Mouse (Mus musculus): ENCODE data around the gene Cd59a.

DNA sequence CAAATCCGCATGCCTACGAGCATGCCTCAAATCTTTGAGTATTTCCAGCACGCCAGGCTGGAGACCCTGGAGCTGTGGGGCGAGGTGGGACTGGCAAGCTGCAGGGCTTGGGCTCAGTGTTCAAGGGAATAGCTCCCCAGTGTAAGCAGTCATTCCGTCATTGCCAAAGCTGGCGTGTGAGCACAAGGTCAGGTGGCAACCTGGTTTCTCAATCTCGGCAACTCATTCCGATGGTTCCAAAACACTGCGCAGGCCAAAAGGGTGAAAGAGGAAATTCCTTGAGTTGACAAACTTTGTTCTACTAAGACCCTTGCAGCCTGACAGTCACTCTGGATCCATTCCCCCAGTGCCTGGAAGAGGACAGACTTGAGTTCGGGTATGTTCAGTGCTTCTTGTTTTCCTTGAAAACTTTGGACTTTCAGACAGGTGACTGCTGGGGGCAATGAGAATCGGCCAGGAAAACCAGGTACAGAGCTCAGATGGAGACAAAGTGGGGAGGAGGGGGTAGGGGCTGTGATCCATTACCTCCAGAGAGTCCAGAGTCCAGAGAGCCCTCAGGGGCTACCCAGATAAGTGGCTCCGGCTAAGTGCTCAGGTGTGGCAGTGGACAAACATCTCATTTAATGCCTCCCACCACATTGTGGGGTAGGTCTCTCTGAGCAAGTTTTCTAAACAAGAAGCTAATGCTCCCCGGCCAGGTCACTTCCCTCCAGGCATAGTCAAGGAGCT, 33.4 kb downstream of the Cd59a start:
- no peak for TF ChIP-seq CTCF (IDR thresholded peaks at IDR 0.05)
- no peak for TF ChIP-seq POLR2A (IDR thresholded peaks at IDR 0.05; ENCODE audit: insufficient read depth, low read depth, low read length)
- TF ChIP-seq EP300 (IDR thresholded peaks at IDR 0.05; ENCODE audit: insufficient read depth, low read depth, low read length) = no peak
